Mouse (Mus musculus): ENCODE results near the gene Rpl39. TPM values are rescaled to one million over a fixed set of nuclear protein-coding genes. Genes with fewer than 3 reads are reported as not detected.
"Not testable (repeated sequence)": the region's sequence is repeated elsewhere in the genome, so short reads cannot be mapped to it uniquely, and the experiment has no call there.

Rpl39 gene
- polyA plus RNA-seq, 1 experiment from 2014 or later, result 377 TPM

GRCm38 (mm10) chrX:37095106-37095768 is 10.0 kb upstream of the Rpl39 start:
- WGBS, result 93% methylated on average over 11 of the region's 11 CpGs
- Histone ChIP-seq H3K27ac (replicated peaks) (no peak overlapping the region), H3K9ac (no peak overlapping the region), H3K27me3 (replicated peaks) (no peaks in the 10 kb centered on the region), H3K9me3 (no peaks in the 10 kb centered on the region), H3K4me3 (no peak overlapping the region), H3K4me2 (no peak overlapping the region), H3K36me3 (peaks cover 54% of the 10 kb centered on the region), H3K4me1 (no peaks in the 10 kb centered on the region)
- no peak for ATAC-seq (ENCODE audit: extremely low read depth, insufficient number of reproducible peaks, low FRiP score, low TSS enrichment)

- Histone ChIP-seq H3K36me3 (peaks cover 29% of the 10 kb centered on the region), H3K9me3 (no peaks in the 10 kb centered on the region), H3K4me2 (no peak overlapping the region), H3K4me1 (no peaks in the 10 kb centered on the region), H3K4me3 (no peak overlapping the region), H3K9ac (no peak overlapping the region), H3K27ac (replicated peaks) (no peak overlapping the region), H3K27me3 (replicated peaks) (no peaks in the 10 kb centered on the region)
- WGBS, result 76% methylated on average over 3 of the region's 3 CpGs
- no peak for ATAC-seq (ENCODE audit: extremely low read depth, insufficient number of reproducible peaks, low FRiP score, low TSS enrichment)
Observed at GRCm38 (mm10) chrX:37091457-37091856, 6.3 kb upstream of the Rpl39 start.

- ATAC-seq (ENCODE audit: extremely low read depth, insufficient number of reproducible peaks, low FRiP score, low TSS enrichment), result no peak
- WGBS, result 70% methylated on average over 1 of the region's 1 CpGs
- Histone ChIP-seq H3K4me2 (no peak overlapping the region), H3K27me3 (replicated peaks) (no peaks in the 10 kb centered on the region), H3K36me3 (peaks cover 11% of the 10 kb centered on the region), H3K4me1 (no peaks in the 10 kb centered on the region), H3K4me3 (no peak overlapping the region), H3K27ac (replicated peaks) (no peak overlapping the region), H3K9ac (no peak overlapping the region), H3K9me3 (no peaks in the 10 kb centered on the region)
Observed at GRCm38 (mm10) chrX:37088778-37089177, 3.6 kb upstream of the Rpl39 start.

- Histone ChIP-seq H3K27me3 (replicated peaks) (no peaks in the 10 kb centered on the region), H3K4me1 (peaks cover 10% of the 10 kb centered on the region), H3K27ac (replicated peaks) (peak overlapping the region; percentile 91), H3K4me3 (peak overlapping the region; percentile 69), H3K9ac (peak overlapping the region; percentile 71), H3K9me3 (no peaks in the 10 kb centered on the region), H3K36me3 (peaks cover 26% of the 10 kb centered on the region), H3K4me2 (peak overlapping the region; percentile 76)
- ATAC-seq (ENCODE audit: extremely low read depth, insufficient number of reproducible peaks, low FRiP score, low TSS enrichment), result no peak
- 19% methylated on average over 9 of the region's 9 CpGs for WGBS
Observed at GRCm38 (mm10) chrX:37085665-37086064, 463 bp upstream of the Rpl39 start.

GRCm38 (mm10) chrX:37084318-37084926 is 780 bp downstream of the Rpl39 start:
- H3K4me3 ChIP-seq, result peak overlapping the region; percentile 69
- peak overlapping the region; percentile 89 for H3K9ac ChIP-seq
- WGBS, result 10% methylated on average over 19 of the region's 19 CpGs
- H3K9me3 ChIP-seq, result no peaks in the 10 kb centered on the region
- ATAC-seq (ENCODE audit: extremely low read depth, insufficient number of reproducible peaks, low FRiP score, low TSS enrichment), result no peak
- H3K36me3 ChIP-seq, result peaks cover 26% of the 10 kb centered on the region
- no peaks in the 10 kb centered on the region for H3K27me3 ChIP-seq (replicated peaks)
- H3K27ac ChIP-seq (replicated peaks), result peak overlapping the region; percentile 91
- peaks cover 10% of the 10 kb centered on the region for H3K4me1 ChIP-seq
- H3K4me2 ChIP-seq, result peak overlapping the region; percentile 76

- Histone ChIP-seq H3K9ac (no peak overlapping the region), H3K4me2 (no peak overlapping the region), H3K9me3 (no peaks in the 10 kb centered on the region), H3K4me1 (peaks cover 10% of the 10 kb centered on the region), H3K27me3 (replicated peaks) (no peaks in the 10 kb centered on the region), H3K4me3 (no peak overlapping the region), H3K27ac (replicated peaks) (no peak overlapping the region), H3K36me3 (peaks cover 26% of the 10 kb centered on the region)
- WGBS, result 52% methylated on average over 6 of the region's 6 CpGs
- no peak for ATAC-seq (ENCODE audit: extremely low read depth, insufficient number of reproducible peaks, low FRiP score, low TSS enrichment)
Observed at GRCm38 (mm10) chrX:37081194-37081593, 4.0 kb downstream of the Rpl39 start.

GRCm38 (mm10) chrX:37080345-37080744 is 4.9 kb downstream of the Rpl39 start:
- not testable (repeated sequence) for H3K4me2 ChIP-seq; H3K9ac ChIP-seq; ATAC-seq (ENCODE audit: extremely low read depth, insufficient number of reproducible peaks, low FRiP score, low TSS enrichment); H3K27me3 ChIP-seq (replicated peaks); H3K4me3 ChIP-seq; H3K9me3 ChIP-seq; H3K27ac ChIP-seq (replicated peaks)
- 72% methylated on average over 4 of the region's 4 CpGs for WGBS
- Histone ChIP-seq H3K4me1 (peaks cover 10% of the 10 kb centered on the region), H3K36me3 (peaks cover 26% of the 10 kb centered on the region)

GRCm38 (mm10) chrX:37076651-37077050 is 8.6 kb downstream of the Rpl39 start:
- Histone ChIP-seq H3K4me1 (no peaks in the 10 kb centered on the region), H3K27ac (replicated peaks) (no peak overlapping the region), H3K9me3 (no peaks in the 10 kb centered on the region), H3K27me3 (replicated peaks) (no peaks in the 10 kb centered on the region), H3K9ac (no peak overlapping the region), H3K4me3 (no peak overlapping the region), H3K4me2 (no peak overlapping the region), H3K36me3 (peaks cover 9% of the 10 kb centered on the region)
- no peak for ATAC-seq (ENCODE audit: extremely low read depth, insufficient number of reproducible peaks, low FRiP score, low TSS enrichment)
- WGBS, result 73% methylated on average over 8 of the region's 8 CpGs

- no peak for ATAC-seq (ENCODE audit: extremely low read depth, insufficient number of reproducible peaks, low FRiP score, low TSS enrichment)
- WGBS, result 31% methylated on average over 9 of the region's 9 CpGs
- H3K27me3 ChIP-seq (replicated peaks), result no peaks in the 10 kb centered on the region
- H3K27ac ChIP-seq (replicated peaks), result no peak overlapping the region
- no peak overlapping the region for H3K9ac ChIP-seq
- no peak overlapping the region for H3K4me2 ChIP-seq
- no peak overlapping the region for H3K4me3 ChIP-seq
- H3K9me3 ChIP-seq, result no peaks in the 10 kb centered on the region
- H3K4me1 ChIP-seq, result no peaks in the 10 kb centered on the region
- no peaks in the 10 kb centered on the region for H3K36me3 ChIP-seq
Observed at GRCm38 (mm10) chrX:37074262-37074892, 10.8 kb downstream of the Rpl39 start.

- H3K4me1 ChIP-seq, result no peaks in the 10 kb centered on the region
- no peak overlapping the region for H3K27ac ChIP-seq (replicated peaks)
- no peaks in the 10 kb centered on the region for H3K9me3 ChIP-seq
- no peak overlapping the region for H3K9ac ChIP-seq
- no peaks in the 10 kb centered on the region for H3K27me3 ChIP-seq (replicated peaks)
- no peak overlapping the region for H3K4me2 ChIP-seq
- WGBS, result 74% methylated on average over 5 of the region's 5 CpGs
- no peak for ATAC-seq (ENCODE audit: extremely low read depth, insufficient number of reproducible peaks, low FRiP score, low TSS enrichment)
- H3K36me3 ChIP-seq, result no peaks in the 10 kb centered on the region
- no peak overlapping the region for H3K4me3 ChIP-seq
Observed at GRCm38 (mm10) chrX:37068766-37069165, 16.4 kb downstream of the Rpl39 start.

GRCm38 (mm10) chrX:37067299-37067698 is 17.9 kb downstream of the Rpl39 start:
- Histone ChIP-seq H3K36me3 (no peaks in the 10 kb centered on the region), H3K4me1 (no peaks in the 10 kb centered on the region), H3K27me3 (replicated peaks) (no peaks in the 10 kb centered on the region), H3K4me2 (no peak overlapping the region), H3K27ac (replicated peaks) (no peak overlapping the region), H3K4me3 (no peak overlapping the region), H3K9ac (no peak overlapping the region), H3K9me3 (no peaks in the 10 kb centered on the region)
- ATAC-seq (ENCODE audit: extremely low read depth, insufficient number of reproducible peaks, low FRiP score, low TSS enrichment), result no peak
- WGBS, result 66% methylated on average over 3 of the region's 3 CpGs

Measured in heart, embryonic 13.5 days (tissue).